Mouse (Mus musculus): ENCODE measurements around the gene Fbh1.

Fbh1 gene

DNA sequence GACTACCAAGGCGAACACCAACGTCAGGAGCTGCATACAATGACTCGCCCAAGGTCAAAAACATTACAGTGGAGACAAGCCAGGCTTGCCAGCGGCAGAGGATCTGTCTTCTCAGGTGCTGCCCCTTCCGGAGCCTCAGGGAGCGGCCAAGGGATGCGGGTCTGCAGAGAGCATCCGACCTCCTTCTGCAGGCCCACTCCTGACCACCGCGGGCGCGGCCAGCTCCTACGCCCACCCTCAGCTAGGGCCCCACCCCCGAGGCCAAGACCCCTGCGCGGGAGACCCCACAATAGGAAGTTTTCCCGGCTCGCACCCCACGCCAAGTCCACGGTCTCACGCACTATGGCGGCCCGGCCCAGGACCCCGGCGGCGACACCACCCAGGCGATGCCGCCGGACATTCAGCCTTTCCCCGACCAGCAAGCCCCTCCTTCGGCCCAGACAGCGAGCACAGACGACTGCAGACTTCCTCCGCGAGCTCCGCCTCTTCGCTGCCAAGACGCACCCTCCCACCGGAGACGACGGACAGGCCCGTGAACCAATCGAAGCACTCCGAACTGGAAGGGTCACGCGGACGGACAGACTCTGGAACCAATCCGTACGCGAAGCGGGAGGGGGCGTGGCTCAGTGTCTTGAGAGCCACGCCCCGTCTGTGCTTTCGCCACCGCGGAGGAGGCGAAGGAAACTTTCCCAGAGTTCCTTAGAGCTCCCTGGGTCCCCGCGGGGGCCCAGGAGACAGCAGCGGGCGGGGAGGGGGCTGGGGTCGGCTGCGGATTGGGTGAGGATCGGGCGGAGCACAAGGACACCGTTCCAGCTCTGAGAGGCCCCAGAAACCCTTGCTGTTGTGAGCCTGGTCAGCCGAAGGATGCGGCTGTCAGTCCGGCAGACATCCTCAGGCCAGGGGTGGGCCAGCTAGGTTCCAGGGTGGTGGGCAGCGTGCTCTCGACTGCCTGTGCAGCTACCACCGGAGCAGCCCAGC is at the start of gene Fbh1, which contains the start of gene Ankrd16:
Gene Fbh1, minus strand, starts transcription at position 492 of the 978 bp plus-strand sequence.
Gene Ankrd16, plus strand, starts transcription at position 786 of the 978 bp plus-strand sequence.
- DNase-seq (ENCODE audit: low read depth, low spot score) = peak; percentile 100

DNA sequence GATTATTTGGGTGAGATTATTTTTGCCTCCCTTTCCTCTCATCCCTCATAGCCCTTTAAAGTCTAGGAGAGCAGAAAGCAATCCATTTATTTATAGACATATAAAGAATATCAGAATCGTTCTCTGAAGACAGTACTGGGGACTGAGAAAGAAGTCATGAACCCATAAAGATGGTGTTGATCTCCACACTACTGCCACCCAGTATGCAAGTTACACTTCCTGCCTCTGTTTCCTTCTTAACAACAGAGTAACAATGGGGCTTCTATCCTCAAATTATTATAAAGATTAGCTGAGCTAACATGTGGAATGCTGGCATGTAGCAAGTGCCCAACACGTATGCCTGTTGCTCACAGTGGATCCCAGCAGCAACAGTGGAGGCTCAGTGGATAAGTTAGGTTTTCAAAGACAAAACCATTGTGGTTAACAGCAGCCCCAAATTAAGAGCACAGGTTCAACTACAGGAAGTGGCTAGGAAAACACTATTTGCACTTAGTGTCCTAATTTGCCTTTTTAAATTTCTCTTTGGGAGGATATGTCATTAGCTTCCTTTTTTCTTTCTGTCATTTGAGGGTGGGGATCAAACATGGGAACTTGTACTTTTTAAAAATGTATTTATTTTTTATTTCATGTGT is 24.0 kb upstream of the Fbh1 start:
- no peak for DNase-seq (ENCODE audit: low read depth, low spot score)

DNA sequence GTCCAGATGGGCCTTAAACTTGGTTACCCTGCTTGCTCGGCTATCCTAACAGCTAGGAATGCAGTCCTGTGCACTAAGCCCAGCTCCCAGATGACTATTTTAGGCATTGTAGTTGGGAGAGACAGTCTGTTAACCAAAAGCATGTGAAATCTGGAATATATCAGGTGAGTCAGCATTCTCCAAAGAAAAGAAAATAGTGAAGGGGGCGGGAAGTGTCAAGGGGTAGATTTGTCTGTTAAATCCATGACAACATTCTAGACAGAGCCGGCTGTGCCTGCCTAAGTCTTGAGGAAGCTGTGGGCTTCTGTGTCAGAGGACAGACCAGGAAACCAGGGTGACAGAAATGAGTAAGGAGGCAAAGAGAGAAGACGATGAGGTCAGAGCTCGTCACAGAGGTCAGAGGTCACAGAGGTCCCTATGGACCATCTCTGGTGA is 20.6 kb upstream of the Fbh1 start:
- DNase-seq (ENCODE audit: low read depth, low spot score) = no peak

DNA sequence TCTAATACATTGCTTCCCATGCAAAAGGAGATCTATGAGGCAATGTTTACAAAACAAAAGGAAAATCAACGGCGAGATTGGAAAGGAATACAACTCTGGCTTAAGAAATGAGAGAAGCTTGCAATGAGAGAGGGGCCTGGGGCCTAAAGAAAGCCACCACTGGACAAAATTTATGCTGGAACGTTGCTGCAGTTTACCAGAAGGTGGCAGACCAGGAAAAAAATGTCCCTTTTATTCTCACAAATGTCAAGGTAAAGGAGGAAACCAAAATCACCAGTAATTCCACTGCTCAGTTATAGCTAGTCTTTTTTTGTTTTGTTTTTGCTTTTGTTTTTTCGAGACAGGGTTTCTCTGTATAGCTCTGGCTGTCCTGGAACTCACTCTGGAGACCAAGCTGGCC is 17.3 kb upstream of the Fbh1 start:
- DNase-seq (ENCODE audit: low read depth, low spot score) = no peak

DNA sequence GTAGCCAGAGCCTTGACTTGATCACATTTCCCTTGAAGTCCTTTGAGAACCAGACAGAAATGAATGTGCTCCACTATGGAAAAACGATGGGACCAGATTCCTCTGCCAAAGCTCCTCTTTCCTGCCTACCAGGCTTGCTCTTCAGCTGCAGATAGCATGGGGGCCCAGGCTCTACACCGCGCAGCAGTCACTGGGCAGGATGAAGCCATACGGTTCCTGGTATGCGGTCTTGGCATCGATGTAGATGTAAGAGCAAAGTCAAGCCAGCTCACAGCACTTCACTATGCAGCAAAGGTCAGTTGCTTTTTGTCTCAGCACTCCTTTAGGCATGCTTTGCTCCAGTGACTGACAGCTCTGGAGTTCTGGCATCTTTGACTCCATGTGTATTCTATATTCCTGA is 6.8 kb upstream of the Fbh1 start:
- DNase-seq (ENCODE audit: low read depth, low spot score) = no peak

DNA sequence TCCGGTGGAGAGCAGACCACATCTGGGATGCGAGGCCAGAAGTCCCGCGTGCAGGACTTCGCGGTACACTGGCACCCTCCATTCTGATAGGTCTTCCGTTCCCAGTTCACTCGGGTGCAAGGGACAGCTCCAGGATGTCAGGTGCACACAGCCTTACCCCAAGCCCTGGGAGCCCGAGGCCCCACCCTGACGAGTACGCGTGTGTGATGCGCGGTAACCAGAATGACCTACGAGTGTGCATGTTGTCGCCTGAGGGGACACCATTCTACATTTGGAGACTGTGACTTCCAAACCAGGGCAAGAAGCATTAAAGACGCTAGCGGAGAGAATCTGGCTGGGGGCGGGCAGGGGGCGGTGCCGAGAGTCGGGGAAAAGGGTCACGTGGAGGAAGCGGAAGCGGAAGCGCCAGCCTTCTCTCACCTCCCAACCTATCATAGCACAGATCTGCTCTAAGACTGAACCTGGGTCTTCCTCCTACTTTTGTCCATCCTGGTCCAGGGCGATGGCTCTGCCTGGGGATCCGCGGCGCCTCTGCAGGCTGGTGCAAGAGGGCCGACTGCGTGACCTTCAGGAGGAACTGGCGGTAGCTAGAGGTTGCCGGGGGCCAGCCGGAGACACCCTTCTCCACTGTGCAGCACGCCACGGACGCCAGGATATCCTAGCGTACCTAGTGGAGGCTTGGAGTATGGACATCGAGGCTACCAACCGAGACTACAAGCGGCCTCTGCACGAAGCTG is 873 bp upstream of the Fbh1 start:
- peak; percentile 74 for DNase-seq (ENCODE audit: low read depth, low spot score)

DNA sequence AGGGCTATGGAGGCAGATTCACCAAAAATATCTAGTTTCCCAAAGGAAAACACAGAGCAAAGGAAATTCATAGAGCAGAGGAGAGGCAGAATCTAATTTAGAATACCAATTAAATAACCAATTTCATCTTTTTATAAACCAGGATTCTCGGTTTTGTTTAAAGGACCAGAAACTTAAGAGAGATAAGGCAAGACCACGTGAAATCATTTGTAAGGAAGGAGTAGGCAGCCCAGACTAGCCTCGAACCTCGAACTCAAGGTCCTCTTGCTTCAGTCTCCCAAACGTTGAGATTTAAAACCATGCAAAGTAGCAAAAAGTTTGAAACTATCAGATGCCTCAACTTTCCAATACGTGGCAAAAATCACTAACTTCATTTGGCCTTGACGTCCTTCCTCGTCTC is 967 bp downstream of the Fbh1 start:
- DNase-seq (ENCODE audit: low read depth, low spot score) = no peak

DNA sequence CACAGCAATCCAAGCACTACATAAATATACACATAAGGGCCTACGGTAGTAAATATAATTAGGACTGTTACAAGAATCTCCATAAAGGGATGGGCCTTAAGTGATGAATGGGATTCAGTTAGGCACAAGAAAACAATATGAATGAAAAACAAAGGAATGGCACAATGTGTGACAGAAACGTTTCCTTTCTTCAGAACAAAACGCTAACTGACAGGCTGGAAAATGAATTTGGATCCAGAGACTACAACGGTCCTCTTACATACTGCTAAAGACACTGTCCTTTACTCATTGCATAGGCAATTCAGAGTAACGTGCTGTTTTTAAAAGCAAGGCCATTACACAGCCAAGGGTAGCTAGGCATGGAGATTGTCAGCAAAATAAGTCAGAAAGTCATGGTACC is 2.3 kb downstream of the Fbh1 start:
- no peak for DNase-seq (ENCODE audit: low read depth, low spot score)

DNA sequence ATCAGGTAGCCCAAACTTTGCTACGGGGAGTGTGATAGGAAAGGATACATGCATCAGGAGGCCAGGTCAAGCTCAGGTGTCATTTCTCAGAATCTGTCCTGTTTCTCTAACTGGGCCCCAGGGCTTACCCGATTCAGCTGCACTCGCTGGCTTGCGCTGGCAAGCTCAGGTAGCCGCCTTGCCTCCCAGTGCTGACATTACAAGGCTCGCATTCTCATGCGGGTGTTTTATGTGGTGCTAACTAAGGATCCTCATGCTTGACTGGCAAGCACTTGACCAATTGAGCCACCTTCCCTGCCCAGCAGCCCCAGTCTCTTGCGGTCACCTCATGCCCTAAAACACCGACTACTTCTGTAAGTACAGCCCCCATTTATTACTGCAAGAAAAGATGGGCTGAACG is 3.0 kb downstream of the Fbh1 start:
- no peak for DNase-seq (ENCODE audit: low read depth, low spot score)

DNA sequence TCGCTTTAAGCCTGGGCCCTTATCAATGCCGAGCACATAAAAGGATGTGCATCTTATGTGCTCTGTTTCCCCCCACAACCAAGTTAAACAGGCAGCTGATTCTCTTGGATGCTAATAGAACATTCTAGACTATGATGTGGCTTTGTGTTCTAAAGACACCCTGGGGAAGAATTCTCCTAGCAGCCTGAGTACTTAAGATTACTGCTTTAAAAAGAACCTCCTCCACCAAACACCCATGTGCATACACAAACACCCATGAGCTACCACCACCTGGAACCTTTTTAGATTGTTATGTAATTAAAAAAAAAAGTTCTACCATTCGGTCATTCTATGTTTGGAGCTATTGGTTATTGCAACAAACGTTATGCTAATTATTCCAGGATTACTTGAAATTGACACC is 5.0 kb downstream of the Fbh1 start:
- no peak for DNase-seq (ENCODE audit: low read depth, low spot score)

DNA sequence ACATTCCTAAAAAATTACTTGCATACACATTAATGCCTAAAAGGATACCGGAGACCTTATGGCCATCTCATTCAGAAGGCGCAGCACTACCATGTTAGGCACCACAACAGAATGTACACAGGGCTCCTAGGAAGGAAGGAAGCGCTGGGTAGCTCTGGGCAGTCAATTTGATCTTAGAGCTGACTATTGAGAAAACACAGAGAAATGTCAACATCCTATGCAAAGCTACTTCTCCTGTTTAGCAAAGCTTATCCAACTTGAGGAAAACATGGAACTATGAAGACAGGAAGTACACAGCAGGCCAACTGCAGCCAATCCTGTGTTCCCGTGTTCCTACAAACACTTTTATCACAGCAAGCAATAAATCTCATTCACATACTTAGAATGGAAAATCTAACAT is 5.7 kb downstream of the Fbh1 start:
- DNase-seq (ENCODE audit: low read depth, low spot score) = no peak

DNA sequence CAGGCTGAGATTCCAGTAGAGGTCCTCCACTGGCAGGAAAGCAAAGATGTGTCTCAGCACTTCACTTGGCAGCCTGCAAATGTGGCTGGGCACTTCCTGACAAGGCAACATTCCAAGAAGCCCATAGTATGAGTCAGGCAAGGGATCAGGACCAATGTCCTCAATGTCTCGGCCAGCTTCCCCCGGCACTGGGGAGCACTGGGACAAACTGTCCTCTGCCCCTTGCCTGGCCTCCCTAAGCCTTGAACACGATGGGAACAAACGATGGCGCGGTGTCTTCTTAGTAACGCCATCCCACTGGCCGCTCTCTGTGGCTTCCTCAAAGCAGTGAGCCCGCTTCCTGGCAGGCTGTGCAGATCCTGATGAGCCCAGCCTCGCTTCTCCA is 10.2 kb downstream of the Fbh1 start:
- DNase-seq (ENCODE audit: low read depth, low spot score) = no peak

DNA sequence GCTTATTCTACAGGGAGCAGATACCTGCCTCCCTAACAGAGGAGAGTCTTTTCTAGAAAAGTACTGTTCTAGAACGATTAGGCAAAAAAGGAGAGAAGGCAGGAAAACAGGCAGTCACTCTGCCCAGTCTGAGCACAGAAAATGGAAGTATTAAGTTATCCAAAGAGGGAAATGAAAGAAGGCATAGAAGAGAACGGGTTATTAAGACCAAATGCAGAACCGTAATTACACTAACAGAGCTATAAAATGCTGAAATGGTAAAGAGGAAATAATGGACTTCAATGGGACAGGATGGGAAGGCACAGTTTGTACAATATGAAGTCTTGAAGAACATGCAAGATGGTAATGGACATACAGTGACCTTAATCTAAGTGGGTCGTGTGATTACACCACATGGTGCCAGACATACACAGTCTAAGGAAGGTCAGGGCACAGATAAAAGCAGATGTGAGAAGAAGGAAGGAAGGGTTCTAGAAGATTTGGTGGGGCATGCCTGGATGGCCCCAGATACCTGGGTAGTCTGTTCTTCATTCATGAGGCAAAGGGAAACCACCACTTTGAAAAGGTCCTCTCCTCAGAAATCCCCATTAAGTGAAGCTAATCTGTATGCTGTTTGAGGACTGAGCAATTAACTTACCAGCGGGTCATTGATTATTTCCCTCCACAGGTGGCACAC is 10.8 kb downstream of the Fbh1 start:
- no peak for DNase-seq (ENCODE audit: low read depth, low spot score)

DNA sequence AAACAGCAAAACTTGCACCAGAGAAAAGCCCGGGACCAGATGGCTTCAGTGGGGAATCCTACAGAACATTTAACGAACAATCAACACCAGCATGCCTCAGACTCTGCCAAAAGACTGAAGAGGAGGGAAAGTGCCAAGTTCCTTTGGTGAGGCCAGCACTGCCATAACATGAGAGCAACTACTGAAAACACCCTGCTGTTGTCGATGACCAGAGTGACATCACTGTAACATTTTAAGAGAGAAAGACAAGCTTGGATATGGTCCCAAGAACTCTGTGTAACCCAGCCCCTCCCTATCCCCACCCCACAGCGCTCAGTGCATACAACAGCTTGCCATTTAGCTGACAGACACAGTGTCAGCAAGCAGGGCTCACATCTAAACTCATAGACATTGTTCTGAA is 11.7 kb downstream of the Fbh1 start:
- DNase-seq (ENCODE audit: low read depth, low spot score) = no peak

DNA sequence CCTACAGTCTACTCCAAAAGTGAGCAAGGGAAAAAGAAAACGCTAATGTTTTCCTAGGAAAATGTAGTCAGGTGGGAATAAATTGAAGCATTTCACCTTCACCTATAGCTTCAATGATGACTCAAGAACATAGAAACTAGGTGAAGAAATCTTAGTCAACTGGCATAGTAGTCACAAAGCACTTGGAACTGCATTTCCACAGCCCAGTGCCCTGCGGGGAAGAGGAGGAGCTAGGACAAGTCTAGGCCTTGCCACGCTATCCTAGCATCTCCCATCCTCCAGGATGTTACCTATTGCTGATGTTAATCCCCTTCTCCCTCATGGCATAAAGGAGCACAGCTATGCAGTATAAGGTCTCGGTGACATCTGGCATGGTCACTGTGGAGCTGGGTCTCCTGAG is 14.8 kb downstream of the Fbh1 start:
- DNase-seq (ENCODE audit: low read depth, low spot score) = no peak

DNA sequence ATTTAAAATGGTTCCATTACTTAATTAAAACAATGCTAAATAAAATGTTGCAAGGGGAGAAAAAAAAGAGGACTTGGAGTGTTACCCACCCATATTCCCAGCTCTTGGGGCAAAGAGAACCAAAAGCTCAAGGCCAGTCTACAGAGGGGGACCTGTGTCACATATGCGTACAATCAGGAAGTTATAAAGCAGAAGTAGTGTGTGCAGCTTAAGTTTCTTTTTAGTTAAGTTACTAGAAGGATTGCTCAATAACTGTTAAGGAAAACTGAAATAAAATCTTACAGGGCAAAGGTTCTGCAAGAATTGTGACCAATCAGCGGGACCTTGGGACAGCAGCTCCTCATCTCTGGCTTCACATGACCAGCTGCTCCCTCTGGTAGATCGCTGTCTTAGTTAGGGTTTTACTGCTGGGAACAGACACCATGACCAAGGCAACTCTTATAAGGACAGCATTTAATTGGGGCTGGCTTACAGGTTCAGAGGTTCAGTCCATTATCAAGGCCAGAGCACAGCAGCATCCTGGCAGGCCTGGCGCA is 37.8 kb downstream of the Fbh1 start:
- DNase-seq (ENCODE audit: low read depth, low spot score) = no peak

DNA sequence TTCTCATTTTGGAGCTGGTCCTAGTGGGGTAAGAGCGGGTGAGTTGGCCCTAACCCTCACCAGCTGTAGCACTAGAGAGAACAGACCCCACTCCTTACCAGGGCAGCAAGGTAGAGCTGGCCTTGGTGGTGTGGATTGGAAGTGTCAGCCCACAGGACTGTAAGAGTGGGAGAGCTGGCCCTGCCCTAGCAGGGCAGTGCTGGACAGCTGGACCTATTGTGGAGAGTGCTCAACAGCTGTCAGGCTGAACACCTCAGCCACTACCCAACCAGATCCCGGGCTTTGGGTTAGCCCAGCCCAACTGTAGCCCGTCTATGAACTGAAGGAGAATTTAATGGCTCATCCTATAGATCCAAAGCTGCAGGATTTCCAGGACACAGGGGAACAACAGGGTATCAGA is 38.6 kb downstream of the Fbh1 start:
- DNase-seq (ENCODE audit: low read depth, low spot score) = no peak

DNA sequence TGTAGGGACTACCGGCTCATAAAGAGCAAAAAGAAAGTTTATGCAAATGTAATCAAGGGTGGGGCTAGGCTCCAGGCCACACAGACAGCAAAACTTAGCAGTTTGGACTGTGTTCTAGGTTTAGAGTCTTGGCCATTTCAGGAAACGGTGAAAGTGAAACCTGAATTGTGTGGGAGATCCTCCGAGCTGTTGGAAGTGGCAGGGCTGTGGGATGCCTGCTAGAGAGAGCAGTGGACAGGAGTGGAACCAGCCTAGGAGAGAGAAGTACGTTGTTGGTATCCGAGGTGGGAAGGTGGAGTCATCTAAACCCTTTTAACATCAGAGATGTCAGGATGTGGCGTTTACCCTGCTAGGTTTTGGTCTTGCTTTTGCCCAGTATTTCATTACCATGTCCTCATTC is 41.5 kb downstream of the Fbh1 start:
- DNase-seq (ENCODE audit: low read depth, low spot score) = no peak

DNA sequence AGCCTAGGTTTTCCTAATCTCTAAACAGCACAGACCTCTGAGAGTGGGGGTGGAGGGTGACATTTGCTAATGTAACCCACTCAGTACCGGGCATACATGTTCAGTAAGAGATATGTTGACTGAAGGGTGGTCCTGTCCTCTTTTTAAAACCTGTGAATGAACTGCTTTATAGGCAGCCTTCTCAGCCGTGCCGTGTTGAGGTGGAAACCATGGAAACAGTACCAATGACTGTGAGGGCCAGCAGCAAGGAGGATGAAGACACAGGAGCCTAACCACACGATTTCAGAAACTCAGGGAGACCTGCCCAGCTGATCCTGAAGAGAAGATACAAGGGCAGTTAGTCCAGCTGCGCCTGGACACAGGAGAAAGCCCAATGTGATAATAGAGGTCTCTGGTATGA is 44.4 kb downstream of the Fbh1 start:
- no peak for DNase-seq (ENCODE audit: low read depth, low spot score)

DNA sequence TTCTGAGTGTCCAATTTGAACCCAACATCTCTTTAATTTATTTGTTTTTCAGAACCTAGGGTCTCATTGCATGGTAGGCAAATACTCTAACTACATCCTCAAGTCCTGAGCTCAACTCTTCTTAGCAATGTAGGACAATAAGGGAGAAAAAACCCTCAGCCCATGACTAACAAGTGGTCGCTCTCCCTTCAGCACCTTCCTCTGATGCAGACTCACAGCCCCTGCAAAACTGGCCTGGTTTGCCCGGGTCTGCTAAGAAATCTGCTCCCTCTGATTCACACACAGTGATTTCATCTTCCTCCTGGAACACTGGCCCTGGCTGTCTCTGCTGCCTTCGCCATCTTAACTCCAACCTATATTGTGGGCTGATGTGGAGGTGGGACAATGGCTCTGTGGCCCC is 48.3 kb downstream of the Fbh1 start:
- DNase-seq (ENCODE audit: low read depth, low spot score) = no peak

DNA sequence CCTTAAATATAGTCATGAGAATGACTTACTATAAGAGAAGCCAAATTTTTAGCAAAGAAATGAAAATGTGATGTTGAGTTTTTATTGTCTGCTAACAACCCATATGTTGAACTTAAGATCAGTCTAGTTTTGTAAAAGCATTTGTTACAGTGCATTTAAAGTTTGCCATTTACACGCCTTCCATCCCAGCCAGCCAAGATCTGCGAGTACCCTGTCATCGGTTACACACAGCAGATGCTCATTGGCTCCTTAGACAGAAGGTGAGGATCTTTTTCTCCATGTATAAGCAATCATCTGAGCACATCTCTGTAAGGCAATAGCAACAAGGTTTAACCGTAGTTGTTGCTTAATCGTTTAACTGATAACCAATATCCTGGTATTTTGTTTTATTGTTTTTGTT is 49.8 kb downstream of the Fbh1 start:
- no peak for DNase-seq (ENCODE audit: low read depth, low spot score)

DNA sequence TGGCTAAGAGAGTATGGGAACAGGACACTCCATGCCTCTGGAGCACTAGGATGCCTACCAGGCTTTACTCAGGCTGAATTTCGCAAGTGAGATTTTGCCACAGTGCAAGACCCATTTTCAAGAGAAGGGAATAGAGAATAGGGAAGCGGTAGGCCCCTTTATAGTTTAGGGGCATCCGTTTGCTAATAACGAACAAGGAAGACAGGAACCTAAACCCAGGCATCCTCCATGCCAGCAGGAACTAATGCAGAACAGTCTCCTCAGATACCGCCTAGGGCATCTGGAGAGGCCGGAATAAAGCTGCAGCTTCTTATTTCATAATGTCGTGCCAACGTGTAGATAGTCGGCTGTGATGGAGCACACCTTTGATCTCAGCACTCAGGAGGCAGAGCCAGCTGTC is 54.8 kb downstream of the Fbh1 start:
- DNase-seq (ENCODE audit: low read depth, low spot score) = no peak
